Mouse (Mus musculus): ENCODE results near the gene Arhgef3. TPM values are rescaled to one million over a fixed set of nuclear protein-coding genes. Genes with fewer than 3 reads are reported as not detected.

The Arhgef3 gene
- polyA plus RNA-seq, 1 experiment, result 48.5 TPM

GRCm38 (mm10) chr14:27428573-27428972, 313.9 kb downstream of the Arhgef3 start, which contains the start of gene Fam208a:
Gene Fam208a, plus strand, starts transcription at chr14:27428834.
- TF ChIP-seq POLR2A (IDR thresholded peaks at IDR 0.05; ENCODE audit: borderline replicate concordance, extremely low read depth, low read depth, low read length), result peak; percentile 35
- TF ChIP-seq CTCF (IDR thresholded peaks at IDR 0.05; ENCODE audit: insufficient read depth, low read length), result no peak
- 2% methylated on average over 43 of the region's 43 CpGs for WGBS
- DNase-seq, result peak; percentile 95
- Histone ChIP-seq H3K4me3 (replicated peaks; ENCODE audit: extremely low read depth, low read depth, low read length) (peak within 1 kb of the TSS; percentile 73), H3K4me1 (ENCODE audit: control insufficient read depth, insufficient read depth, low read length) (peaks cover 2% of the 10 kb centered on the region; the same call in 1 of the 2 replicates)

DNA sequence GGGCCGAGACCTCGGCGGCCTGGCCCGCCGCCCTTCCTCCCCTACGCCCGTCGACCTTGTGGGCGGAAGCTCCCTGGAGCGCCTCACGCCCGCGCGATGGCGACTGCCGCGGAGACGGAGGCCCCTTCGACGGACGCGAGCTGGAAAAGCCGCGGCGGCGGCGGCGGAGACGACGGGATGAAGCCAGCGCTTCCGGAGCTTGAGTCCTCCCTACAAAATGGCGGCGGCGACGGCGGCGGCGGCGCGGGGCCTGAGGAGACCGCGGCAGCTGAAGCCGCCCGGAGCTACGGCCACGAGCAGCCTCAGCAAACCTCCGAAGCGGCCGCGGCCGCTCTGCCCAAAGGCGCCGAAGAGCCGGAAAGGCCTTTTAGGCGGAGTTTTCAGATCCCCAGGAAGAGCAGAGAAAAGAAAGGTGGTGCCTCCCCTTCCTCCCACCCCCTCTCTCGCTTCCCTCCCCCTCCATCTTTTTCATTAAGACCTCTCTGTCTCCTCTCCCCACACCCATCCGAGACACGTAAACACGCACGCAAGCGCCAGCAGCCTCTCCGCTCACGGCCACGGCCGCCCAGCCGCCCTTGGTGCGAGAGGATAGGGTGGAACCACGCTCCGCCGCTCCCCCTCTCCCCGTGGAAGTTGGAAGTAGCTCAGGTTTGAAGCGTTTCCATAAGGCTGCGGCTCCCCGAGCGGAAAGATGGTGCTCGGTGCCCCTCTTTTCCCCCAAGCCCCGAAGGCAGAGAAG, 314.4 kb downstream of the Arhgef3 start:
- under 1% methylated on average over 76 of the region's 78 CpGs for WGBS
- DNase-seq, result peak; percentile 82
- TF ChIP-seq POLR2A (IDR thresholded peaks at IDR 0.05; ENCODE audit: borderline replicate concordance, extremely low read depth, low read depth, low read length) (peak; percentile 51; the same call in 1 of the 2 replicates), CTCF (IDR thresholded peaks at IDR 0.05; ENCODE audit: insufficient read depth, low read length) (no peak)
- Histone ChIP-seq H3K4me3 (replicated peaks; ENCODE audit: extremely low read depth, low read depth, low read length) (peak overlapping the region; percentile 73), H3K4me1 (ENCODE audit: control insufficient read depth, insufficient read depth, low read length) (peaks cover 2% of the 10 kb centered on the region; the same call in 1 of the 2 replicates)

- H3K4me3 ChIP-seq (replicated peaks; ENCODE audit: extremely low read depth, low read depth, low read length), result no peak overlapping the region
- 77% methylated on average over 4 of the region's 4 CpGs for WGBS
- peaks cover 2% of the 10 kb centered on the region for H3K4me1 ChIP-seq (ENCODE audit: control insufficient read depth, insufficient read depth, low read length)
- TF ChIP-seq CTCF (IDR thresholded peaks at IDR 0.05; ENCODE audit: insufficient read depth, low read length) (no peak), POLR2A (IDR thresholded peaks at IDR 0.05; ENCODE audit: borderline replicate concordance, extremely low read depth, low read depth, low read length) (no peak)
- DNase-seq, result no peak
Measured at GRCm38 (mm10) chr14:27430280-27430679, 315.6 kb downstream of the Arhgef3 start.

GRCm38 (mm10) chr14:27432064-27432463, 317.4 kb downstream of the Arhgef3 start:
- peaks cover 4% of the 10 kb centered on the region for H3K4me1 ChIP-seq (ENCODE audit: control insufficient read depth, insufficient read depth, low read length)
- 96% methylated on average over 2 of the region's 2 CpGs for WGBS

DNA sequence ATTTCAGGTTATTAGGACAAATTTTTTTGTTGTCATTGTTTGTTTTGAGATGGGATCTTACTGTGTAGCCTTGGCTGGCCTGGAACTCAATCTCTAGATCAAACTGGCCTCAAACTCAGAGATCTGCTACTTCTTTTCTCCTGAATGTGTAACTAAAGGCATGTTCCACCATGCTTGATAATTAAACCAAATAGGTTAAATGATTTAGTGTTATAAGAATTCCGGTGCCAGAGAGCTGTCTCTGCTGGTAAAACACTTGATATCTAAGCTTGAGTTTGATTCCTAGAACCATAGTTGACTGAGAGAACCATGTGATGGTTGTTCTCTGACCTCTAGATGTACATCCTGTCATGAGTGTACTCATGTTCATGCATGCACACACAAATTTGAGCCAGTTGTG, 321.4 kb downstream of the Arhgef3 start:
- 92% methylated on average over 1 of the region's 1 CpGs for WGBS
- Histone ChIP-seq H3K4me3 (replicated peaks; ENCODE audit: extremely low read depth, low read depth, low read length) (no peak overlapping the region), H3K4me1 (ENCODE audit: control insufficient read depth, insufficient read depth, low read length) (peaks cover 3% of the 10 kb centered on the region)
- no peak for DNase-seq
- TF ChIP-seq POLR2A (IDR thresholded peaks at IDR 0.05; ENCODE audit: borderline replicate concordance, extremely low read depth, low read depth, low read length) (no peak), CTCF (IDR thresholded peaks at IDR 0.05; ENCODE audit: insufficient read depth, low read length) (no peak)

More at GRCm38 (mm10) chr14:27432064-27432463, 317.4 kb downstream of the Arhgef3 start:
- no peak for DNase-seq
- TF ChIP-seq POLR2A (IDR thresholded peaks at IDR 0.05; ENCODE audit: borderline replicate concordance, extremely low read depth, low read depth, low read length), result no peak
- TF ChIP-seq CTCF (IDR thresholded peaks at IDR 0.05; ENCODE audit: insufficient read depth, low read length), result no peak
- no peak overlapping the region for H3K4me3 ChIP-seq (replicated peaks; ENCODE audit: extremely low read depth, low read depth, low read length)

DNA sequence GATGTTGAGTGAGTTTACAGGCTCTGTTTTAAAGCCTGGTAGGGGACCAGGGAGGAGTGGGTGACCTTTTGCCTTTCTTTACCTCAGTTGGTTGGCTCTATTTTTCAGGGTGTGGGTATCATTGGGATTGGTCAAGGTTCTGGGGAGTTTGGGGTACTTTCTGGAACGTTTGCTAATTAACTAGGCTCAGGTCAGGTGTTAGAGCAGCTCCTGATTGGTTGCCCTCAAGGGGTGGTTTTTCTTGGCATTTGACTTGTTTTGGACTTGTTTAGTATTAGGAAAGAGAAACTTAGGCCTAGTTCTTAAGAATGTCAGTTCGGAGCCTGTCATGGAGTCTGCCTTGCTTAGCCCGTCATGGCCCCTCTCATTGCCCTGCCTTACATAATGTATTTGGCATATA, 322.1 kb downstream of the Arhgef3 start:
- WGBS, result 81% methylated on average over 3 of the region's 3 CpGs
- DNase-seq, result no peak
- H3K4me3 ChIP-seq (replicated peaks; ENCODE audit: extremely low read depth, low read depth, low read length), result no peak overlapping the region
- peaks cover 3% of the 10 kb centered on the region for H3K4me1 ChIP-seq (ENCODE audit: control insufficient read depth, insufficient read depth, low read length)
- no peak for TF ChIP-seq POLR2A (IDR thresholded peaks at IDR 0.05; ENCODE audit: borderline replicate concordance, extremely low read depth, low read depth, low read length)
- TF ChIP-seq CTCF (IDR thresholded peaks at IDR 0.05; ENCODE audit: insufficient read depth, low read length), result no peak

GRCm38 (mm10) chr14:27440921-27441320, 326.2 kb downstream of the Arhgef3 start:
- no peak for TF ChIP-seq POLR2A (IDR thresholded peaks at IDR 0.05; ENCODE audit: borderline replicate concordance, extremely low read depth, low read depth, low read length)
- TF ChIP-seq CTCF (IDR thresholded peaks at IDR 0.05; ENCODE audit: insufficient read depth, low read length), result no peak
- DNase-seq, result no peak
- no peak overlapping the region for H3K4me3 ChIP-seq (replicated peaks; ENCODE audit: extremely low read depth, low read depth, low read length)
- H3K4me1 ChIP-seq (ENCODE audit: control insufficient read depth, insufficient read depth, low read length), result peaks cover 3% of the 10 kb centered on the region

GRCm38 (mm10) chr14:27444851-27445281, 330.2 kb downstream of the Arhgef3 start:
- no peak for DNase-seq

GRCm38 (mm10) chr14:27446963-27447362, 332.3 kb downstream of the Arhgef3 start:
- H3K4me3 ChIP-seq (replicated peaks; ENCODE audit: extremely low read depth, low read depth, low read length), result no peak overlapping the region
- WGBS, result 80% methylated on average over 4 of the region's 4 CpGs
- no peak for DNase-seq
- TF ChIP-seq CTCF (IDR thresholded peaks at IDR 0.05; ENCODE audit: insufficient read depth, low read length) (no peak), POLR2A (IDR thresholded peaks at IDR 0.05; ENCODE audit: borderline replicate concordance, extremely low read depth, low read depth, low read length) (no peak)
- H3K4me1 ChIP-seq (ENCODE audit: control insufficient read depth, insufficient read depth, low read length), result no peaks in the 10 kb centered on the region

More at GRCm38 (mm10) chr14:27444851-27445281, 330.2 kb downstream of the Arhgef3 start:
- Histone ChIP-seq H3K4me1 (ENCODE audit: control insufficient read depth, insufficient read depth, low read length) (no peaks in the 10 kb centered on the region), H3K4me3 (replicated peaks; ENCODE audit: extremely low read depth, low read depth, low read length) (no peak overlapping the region)
- WGBS, result 60% methylated on average over 2 of the region's 2 CpGs
- TF ChIP-seq CTCF (IDR thresholded peaks at IDR 0.05; ENCODE audit: insufficient read depth, low read length) (no peak), POLR2A (IDR thresholded peaks at IDR 0.05; ENCODE audit: borderline replicate concordance, extremely low read depth, low read depth, low read length) (no peak)

Other genes with a start within 250 kb of the Arhgef3 start
- gene Asb14, start 220.3 kb upstream of the Arhgef3 start, polyA plus RNA-seq (2012; rRNA removed), result 2.6 and 4.8 TPM in 2 replicates
- 3.2 and 6.1 TPM in 2 replicates for gene Appl1, start 143.7 kb upstream of the Arhgef3 start, polyA plus RNA-seq (2012; rRNA removed)
- gene Hesx1, start 120.5 kb upstream of the Arhgef3 start, polyA plus RNA-seq (2012; rRNA removed), result not detected in 2 replicates
- 9.4 and 11.3 TPM in 2 replicates for gene Il17rd, start 76.0 kb upstream of the Arhgef3 start, polyA plus RNA-seq (2012; rRNA removed)

Measured in lung, adult 2 months (tissue).